ENCODE assay signal across 8 mouse cellular contexts in the genomic region with DNA sequence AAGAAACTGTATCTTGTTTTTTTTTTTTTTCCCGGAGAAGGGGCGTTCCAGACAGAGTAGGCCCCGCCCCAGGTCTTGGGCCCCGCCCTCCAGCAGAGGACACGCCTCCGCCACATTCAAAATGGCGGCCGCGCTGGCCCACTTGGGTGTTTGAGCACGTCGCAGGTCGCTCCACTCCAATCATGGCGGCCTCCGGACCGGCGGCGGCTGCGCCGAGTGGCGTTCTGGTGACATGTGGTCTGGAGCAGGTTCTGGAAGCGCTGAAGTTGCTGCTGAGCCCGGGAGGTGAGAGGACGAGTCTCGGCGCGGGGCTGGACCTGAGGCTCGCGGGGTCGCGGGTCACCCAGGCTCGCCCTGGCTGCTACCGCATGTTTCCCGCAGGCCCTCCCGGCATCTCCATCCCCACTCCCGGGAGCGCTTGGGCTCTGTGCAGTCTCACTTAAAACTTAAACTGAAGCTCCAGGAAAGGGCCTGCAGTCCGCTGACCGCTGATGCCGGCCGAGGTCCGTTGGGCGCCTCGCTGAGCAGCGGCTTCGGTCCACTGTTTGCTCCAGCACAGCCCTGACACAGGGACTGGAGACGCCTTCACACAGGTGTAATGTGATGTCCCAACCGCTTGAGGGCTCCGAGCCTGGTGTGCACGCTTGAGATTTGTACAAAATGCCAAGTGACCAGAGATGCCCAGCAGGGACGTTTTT. TPM values are rescaled to one million over a fixed set of nuclear protein-coding genes. Genes with fewer than 3 reads are reported as not detected.
DNase-seq lines count a peak whose midpoint lies in the region; ATAC-seq and TF ChIP-seq lines count a peak whose summit lies in the region.

A gene (plus strand): TSS at position 98 of the 698 bp plus-strand sequence.

- no peaks in the 10 kb centered on the region for H3K9me3 ChIP-seq in heart, embryonic 10.5 days
- H3K9me3 ChIP-seq in kidney, embryonic 16.5 days (ENCODE audit: low read length) = no peaks in the 10 kb centered on the region

- H3K9ac ChIP-seq in kidney, embryonic 16.5 days (replicated peaks; ENCODE audit: low read length) = peak within 1 kb of the TSS; percentile 85
- peak within 1 kb of the TSS; percentile 75 for H3K9ac ChIP-seq in liver, adult 2 months (ENCODE audit: low read depth, low read length)

- peak within 1 kb of the TSS; percentile 17 for H3ac ChIP-seq in myocyte (ENCODE audit: control insufficient read depth, insufficient read length)

- 0 out of 2 replicates have a peak, but pooled peaks cover 2% of the 10 kb centered on the region for H3K36me3 ChIP-seq in heart, embryonic 10.5 days
- H3K36me3 ChIP-seq in kidney, embryonic 16.5 days (ENCODE audit: insufficient read depth, low read length) = no peaks in the 10 kb centered on the region
- no peaks in the 10 kb centered on the region for H3K36me3 ChIP-seq in liver, adult 2 months (ENCODE audit: control insufficient read depth, insufficient read depth, low read length)
- H3K36me3 ChIP-seq in myocyte (ENCODE audit: control insufficient read depth, insufficient read depth) = no peaks in the 10 kb centered on the region
- no peaks in the 10 kb centered on the region for H3K36me3 ChIP-seq in splenic B cell, adult 2 months (ENCODE audit: control insufficient read depth, insufficient read depth, low read length, poor library complexity, severe bottlenecking)

- peak; percentile 29; the same call in 1 of the 2 replicates for TF ChIP-seq CTCF in bone marrow macrophage, adult 2 months (IDR thresholded peaks at IDR 0.05; ENCODE audit: low read depth, low read length)
- peak; percentile 62; the same call in 1 of the 2 replicates for TF ChIP-seq CTCF in embryonic fibroblast, embryonic 13.5 days (IDR thresholded peaks at IDR 0.05; ENCODE audit: borderline replicate concordance, insufficient read depth, low read length)
- peak; percentile 79 for TF ChIP-seq CTCF in liver, adult 2 months (IDR thresholded peaks at IDR 0.05; ENCODE audit: low read depth, low read length)

- peak; percentile 91 for DNase-seq in A20 (ENCODE audit: low read depth, low spot score)
- peak; percentile 96 for DNase-seq in heart, embryonic 10.5 days (ENCODE audit: low spot score)
- DNase-seq in liver, adult 2 months (ENCODE audit: extremely low read depth, low read depth, low spot score) = peak; percentile 78
- DNase-seq in splenic B cell, adult 2 months (ENCODE audit: low read depth, low spot score) = peak; percentile 89

- TF ChIP-seq POLR2A in bone marrow macrophage, adult 2 months (IDR thresholded peaks at IDR 0.05; ENCODE audit: borderline replicate concordance, low read depth, low read length) = peak; percentile 15; the same call in 1 of the 2 replicates
- TF ChIP-seq POLR2A in embryonic fibroblast, embryonic 13.5 days (IDR thresholded peaks at IDR 0.05; ENCODE audit: low read depth, low read length) = peak; percentile 95
- peak; percentile 90 for TF ChIP-seq POLR2A in liver, adult 2 months (IDR thresholded peaks at IDR 0.05; ENCODE audit: extremely low read depth, insufficient read depth, low read length)
- peak; percentile 62 for TF ChIP-seq POLR2A in myocyte (IDR thresholded peaks at IDR 0.05; ENCODE audit: insufficient read length, low read depth)

- ATAC-seq in kidney, embryonic 16.5 days (ENCODE audit: low FRiP score, low TSS enrichment) = peak; percentile 95

- H3K27ac ChIP-seq in bone marrow macrophage, adult 2 months (ENCODE audit: insufficient read depth, low read depth, low read length) = peak within 1 kb of the TSS; percentile 56
- H3K27ac ChIP-seq in embryonic fibroblast, embryonic 13.5 days (ENCODE audit: insufficient read depth, low read length) = peak within 1 kb of the TSS; percentile 72
- H3K27ac ChIP-seq in heart, embryonic 10.5 days = peak within 1 kb of the TSS; percentile 98
- H3K27ac ChIP-seq in kidney, embryonic 16.5 days (ENCODE audit: low read length) = peak within 1 kb of the TSS; percentile 96
- peak within 1 kb of the TSS; percentile 61 for H3K27ac ChIP-seq in liver, adult 2 months (replicated peaks; ENCODE audit: insufficient read depth, low read depth, low read length)

- peak within 1 kb of the TSS; percentile 51 for H3K4me2 ChIP-seq in kidney, embryonic 16.5 days (replicated peaks; ENCODE audit: low read depth, low read length)
- peak within 1 kb of the TSS; percentile 63 for H3K4me2 ChIP-seq in myocyte (ENCODE audit: low read depth)

- H3K79me2 ChIP-seq in liver, adult 2 months (ENCODE audit: control insufficient read depth, insufficient read depth, low read length) = no peaks in the 10 kb centered on the region; the same call in 1 of the 2 replicates
- no peaks in the 10 kb centered on the region for H3K79me2 ChIP-seq in myocyte (ENCODE audit: control insufficient read depth, insufficient read depth)

- no peaks in the 10 kb centered on the region for H3K27me3 ChIP-seq in heart, embryonic 10.5 days (ENCODE audit: insufficient read depth, poor library complexity, severe bottlenecking)
- no peaks in the 10 kb centered on the region for H3K27me3 ChIP-seq in kidney, embryonic 16.5 days (ENCODE audit: insufficient read depth, low read length)
- H3K27me3 ChIP-seq in liver, adult 2 months (ENCODE audit: control insufficient read depth, insufficient read depth, low read length) = no peaks in the 10 kb centered on the region
- no peaks in the 10 kb centered on the region for H3K27me3 ChIP-seq in myocyte (ENCODE audit: control insufficient read depth, insufficient read depth, insufficient read length)
- H3K27me3 ChIP-seq in splenic B cell, adult 2 months (ENCODE audit: control insufficient read depth, insufficient read depth, low read length, poor library complexity, severe bottlenecking) = no peaks in the 10 kb centered on the region

- under 1% methylated on average over 50 of the region's 50 CpGs for WGBS in heart, embryonic 10.5 days
- WGBS in kidney, embryonic 16.5 days = under 1% methylated on average over 50 of the region's 50 CpGs
- under 1% methylated on average over 50 of the region's 50 CpGs for WGBS in liver, adult 2 months

- H3K4me3 ChIP-seq in bone marrow macrophage, adult 2 months (ENCODE audit: insufficient read depth, low read length) = peak within 1 kb of the TSS; percentile 93
- peak within 1 kb of the TSS; percentile 73 for H3K4me3 ChIP-seq in embryonic fibroblast, embryonic 13.5 days (ENCODE audit: insufficient read depth, low read length)
- peak within 1 kb of the TSS; percentile 77 for H3K4me3 ChIP-seq in heart, embryonic 10.5 days
- peak within 1 kb of the TSS; percentile 74 for H3K4me3 ChIP-seq in kidney, embryonic 16.5 days (ENCODE audit: low read length)
- H3K4me3 ChIP-seq in liver, adult 2 months (ENCODE audit: insufficient read depth, low read depth, low read length) = peak within 1 kb of the TSS; percentile 73
- peak within 1 kb of the TSS; percentile 36 for H3K4me3 ChIP-seq in myocyte

- H3K4me1 ChIP-seq in bone marrow macrophage, adult 2 months (ENCODE audit: control insufficient read depth, insufficient read depth, low read length) = peaks cover 7% of the 10 kb centered on the region; the same call in 1 of the 2 replicates
- H3K4me1 ChIP-seq in embryonic fibroblast, embryonic 13.5 days (ENCODE audit: control insufficient read depth, insufficient read depth, low read length) = no peaks in the 10 kb centered on the region
- peaks cover 8% of the 10 kb centered on the region; the same call in 1 of the 2 replicates for H3K4me1 ChIP-seq in heart, embryonic 10.5 days
- peaks cover 13% of the 10 kb centered on the region; the same call in 1 of the 2 replicates for H3K4me1 ChIP-seq in kidney, embryonic 16.5 days (ENCODE audit: insufficient read depth, low read length)
- H3K4me1 ChIP-seq in liver, adult 2 months (ENCODE audit: control insufficient read depth, insufficient read depth, low read length) = no peaks in the 10 kb centered on the region

TF ChIP-seq in myocyte, 11 proteins besides CTCF, POLR2A, EP300 and RAD21:
- TF ChIP-seq TCF12 (IDR thresholded peaks at IDR 0.05; ENCODE audit: insufficient read depth, poor library complexity, severe bottlenecking) (no peak), POLR2AphosphoS2 (IDR thresholded peaks at IDR 0.05; ENCODE audit: insufficient read length, low read depth) (peak; percentile 78), REST (IDR thresholded peaks at IDR 0.05; ENCODE audit: insufficient read depth, insufficient read length) (no peak)

RNA-seq across cellular contexts. Expression of the gene that starts here (rescaled TPM):
- polyA plus RNA-seq in bone marrow macrophage, adult 2 months (2012; ENCODE audit: insufficient read depth, insufficient read length, missing spikeins) = 0.75 and 1.1 TPM in 2 replicates
- polyA plus RNA-seq in embryonic fibroblast, embryonic 13.5 days (2011; ENCODE audit: insufficient read length, low read depth, missing spikeins) = 7.0 and 7.2 TPM in 2 replicates
- polyA plus RNA-seq in heart, embryonic 10.5 days (2016; fragmentation: Nextera tagmentation; extraction: Ambion mirVana) = 10.5 and 10.9 TPM in 2 replicates
- polyA plus RNA-seq in kidney, embryonic 16.5 days (2015; fragmentation: Nextera tagmentation; extraction: Ambion mirVana) = 13.3 and 14.7 TPM in 2 replicates
- total RNA-seq in liver, adult 2 months (2014; rRNA removed) = 2.1 and 3.2 TPM in 2 replicates
- 3.4 and 4.0 TPM in 2 replicates for polyA plus RNA-seq in liver, adult 2 months (2012; rRNA removed)
- polyA plus RNA-seq in myocyte (2012; fragmentation: generic; extraction: Trizol) = 6.9 TPM

Comparison
In these comparisons a context has a peak if more than half of its experiments do, and no peak if none do; other contexts are left out.
1. Peak in every context shown above with its lines: DNase-seq, ATAC-seq, H3K4me3 ChIP-seq and H3K27ac ChIP-seq.
2. H3K4me3 ChIP-seq: peak in every context shown above with its lines; median percentile 93 in bone marrow macrophage, adult 2 months; 77 in heart, embryonic 10.5 days; 74 in kidney, embryonic 16.5 days; 73 in embryonic fibroblast, embryonic 13.5 days; 73 in liver, adult 2 months; 36 in myocyte.
3. CTCF ChIP-seq: peak in every context shown above with its lines; median percentile 79 in liver, adult 2 months; 62 in embryonic fibroblast, embryonic 13.5 days; 29 in bone marrow macrophage, adult 2 months.
4. POLR2A ChIP-seq: peak in every context shown above with its lines; median percentile 95 in embryonic fibroblast, embryonic 13.5 days; 90 in liver, adult 2 months; 62 in myocyte; 15 in bone marrow macrophage, adult 2 months.